Mouse (Mus musculus): ENCODE measurements around the gene Gm4922. TPM values are rescaled to one million over a fixed set of nuclear protein-coding genes. Genes with fewer than 3 reads are reported as not detected.
A peak's percentile ranks its signal among the peaks of the same experiment; 100 is the strongest.

Gm4922 gene
- 0.05 TPM in 1 of 2 replicates, not detected in the other for polyA plus RNA-seq (2015; fragmentation: Nextera tagmentation; extraction: Ambion mirVana)

- Histone ChIP-seq H3K4me2 (ENCODE audit: low read depth, low read length) (no peak within 1 kb of the TSS), H3K4me1 (ENCODE audit: control insufficient read depth, insufficient read depth, low read length) (no peaks in the 10 kb centered on the region), H3K4me3 (ENCODE audit: low read length) (no peak within 1 kb of the TSS), H3K9ac (ENCODE audit: low read depth, low read length) (no peak within 1 kb of the TSS), H3K27me3 (replicated peaks; ENCODE audit: control insufficient read depth, insufficient read depth, low read length) (no peaks in the 10 kb centered on the region), H3K9me3 (ENCODE audit: control insufficient read depth, low read length) (no peaks in the 10 kb centered on the region), H3K36me3 (ENCODE audit: control insufficient read depth, insufficient read depth, low read length) (no peaks in the 10 kb centered on the region), H3K27ac (ENCODE audit: low read length) (no peak within 1 kb of the TSS)
- 98% methylated on average over 1 of the region's 1 CpGs for WGBS
- ATAC-seq: no peak
Observed at GRCm38 (mm10) chr10:18786693-18787092, at the start of gene Gm4922. Gm4922 (minus strand) TSS chr10:18786793.

- H3K9me3 ChIP-seq (ENCODE audit: control insufficient read depth, low read length): no peaks in the 10 kb centered on the region
- no peak overlapping the region for H3K4me3 ChIP-seq (ENCODE audit: low read length)
- no peaks in the 10 kb centered on the region for H3K4me1 ChIP-seq (ENCODE audit: control insufficient read depth, insufficient read depth, low read length)
- H3K36me3 ChIP-seq (ENCODE audit: control insufficient read depth, insufficient read depth, low read length): no peaks in the 10 kb centered on the region
- H3K9ac ChIP-seq (ENCODE audit: low read depth, low read length): no peak overlapping the region
- no peak for ATAC-seq
- no peaks in the 10 kb centered on the region for H3K27me3 ChIP-seq (replicated peaks; ENCODE audit: control insufficient read depth, insufficient read depth, low read length)
- 56% methylated on average over 6 of the region's 6 CpGs for WGBS
- no peak overlapping the region for H3K4me2 ChIP-seq (ENCODE audit: low read depth, low read length)
- no peak overlapping the region for H3K27ac ChIP-seq (ENCODE audit: low read length)
Observed at GRCm38 (mm10) chr10:18835684-18836479, 49.3 kb upstream of the Gm4922 start.

- no peaks in the 10 kb centered on the region for H3K4me1 ChIP-seq (ENCODE audit: control insufficient read depth, insufficient read depth, low read length)
- no peak overlapping the region for H3K4me2 ChIP-seq (ENCODE audit: low read depth, low read length)
- no peak overlapping the region for H3K9ac ChIP-seq (ENCODE audit: low read depth, low read length)
- ATAC-seq: no peak
- H3K9me3 ChIP-seq (ENCODE audit: control insufficient read depth, low read length): no peaks in the 10 kb centered on the region
- H3K27ac ChIP-seq (ENCODE audit: low read length): no peak overlapping the region
- 36% methylated on average over 2 of the region's 2 CpGs for WGBS
- no peak overlapping the region for H3K4me3 ChIP-seq (ENCODE audit: low read length)
- H3K36me3 ChIP-seq (ENCODE audit: control insufficient read depth, insufficient read depth, low read length): no peaks in the 10 kb centered on the region
- no peaks in the 10 kb centered on the region for H3K27me3 ChIP-seq (replicated peaks; ENCODE audit: control insufficient read depth, insufficient read depth, low read length)
Observed at GRCm38 (mm10) chr10:18834389-18834788, 47.8 kb upstream of the Gm4922 start.

- Histone ChIP-seq H3K9ac (ENCODE audit: low read depth, low read length) (no peak overlapping the region), H3K36me3 (ENCODE audit: control insufficient read depth, insufficient read depth, low read length) (no peaks in the 10 kb centered on the region), H3K9me3 (ENCODE audit: control insufficient read depth, low read length) (no peaks in the 10 kb centered on the region), H3K4me1 (ENCODE audit: control insufficient read depth, insufficient read depth, low read length) (no peaks in the 10 kb centered on the region), H3K4me2 (ENCODE audit: low read depth, low read length) (no peak overlapping the region), H3K4me3 (ENCODE audit: low read length) (no peak overlapping the region), H3K27me3 (replicated peaks; ENCODE audit: control insufficient read depth, insufficient read depth, low read length) (no peaks in the 10 kb centered on the region), H3K27ac (ENCODE audit: low read length) (no peak overlapping the region)
- 43% methylated on average over 7 of the region's 7 CpGs for WGBS
- ATAC-seq: no peak
Observed at GRCm38 (mm10) chr10:18831823-18832222, 45.2 kb upstream of the Gm4922 start.

- no peak for ATAC-seq
- H3K27ac ChIP-seq (ENCODE audit: low read length): no peak overlapping the region
- H3K4me3 ChIP-seq (ENCODE audit: low read length): no peak overlapping the region
- no peak overlapping the region for H3K4me2 ChIP-seq (ENCODE audit: low read depth, low read length)
- no peak overlapping the region for H3K9ac ChIP-seq (ENCODE audit: low read depth, low read length)
- no peaks in the 10 kb centered on the region for H3K36me3 ChIP-seq (ENCODE audit: control insufficient read depth, insufficient read depth, low read length)
- WGBS: 66% methylated on average over 4 of the region's 4 CpGs
- no peaks in the 10 kb centered on the region for H3K27me3 ChIP-seq (replicated peaks; ENCODE audit: control insufficient read depth, insufficient read depth, low read length)
- no peaks in the 10 kb centered on the region for H3K9me3 ChIP-seq (ENCODE audit: control insufficient read depth, low read length)
- H3K4me1 ChIP-seq (ENCODE audit: control insufficient read depth, insufficient read depth, low read length): no peaks in the 10 kb centered on the region
Observed at GRCm38 (mm10) chr10:18830359-18830758, 43.8 kb upstream of the Gm4922 start.

- Histone ChIP-seq H3K4me1 (ENCODE audit: control insufficient read depth, insufficient read depth, low read length) (no peaks in the 10 kb centered on the region), H3K27ac (ENCODE audit: low read length) (no peak overlapping the region), H3K4me2 (ENCODE audit: low read depth, low read length) (no peak overlapping the region), H3K9me3 (ENCODE audit: control insufficient read depth, low read length) (no peaks in the 10 kb centered on the region), H3K27me3 (replicated peaks; ENCODE audit: control insufficient read depth, insufficient read depth, low read length) (no peaks in the 10 kb centered on the region), H3K9ac (ENCODE audit: low read depth, low read length) (no peak overlapping the region), H3K36me3 (ENCODE audit: control insufficient read depth, insufficient read depth, low read length) (no peaks in the 10 kb centered on the region), H3K4me3 (ENCODE audit: low read length) (no peak overlapping the region)
- 51% methylated on average over 2 of the region's 2 CpGs for WGBS
- no peak for ATAC-seq
Observed at GRCm38 (mm10) chr10:18827936-18828335, 41.3 kb upstream of the Gm4922 start.

- H3K27ac ChIP-seq (ENCODE audit: low read length): no peak overlapping the region
- ATAC-seq: no peak
- WGBS: 60% methylated on average over 2 of the region's 2 CpGs
- H3K36me3 ChIP-seq (ENCODE audit: control insufficient read depth, insufficient read depth, low read length): no peaks in the 10 kb centered on the region
- no peaks in the 10 kb centered on the region for H3K9me3 ChIP-seq (ENCODE audit: control insufficient read depth, low read length)
- no peak overlapping the region for H3K9ac ChIP-seq (ENCODE audit: low read depth, low read length)
- H3K4me3 ChIP-seq (ENCODE audit: low read length): no peak overlapping the region
- no peaks in the 10 kb centered on the region for H3K4me1 ChIP-seq (ENCODE audit: control insufficient read depth, insufficient read depth, low read length)
- H3K27me3 ChIP-seq (replicated peaks; ENCODE audit: control insufficient read depth, insufficient read depth, low read length): no peaks in the 10 kb centered on the region
- no peak overlapping the region for H3K4me2 ChIP-seq (ENCODE audit: low read depth, low read length)
Observed at GRCm38 (mm10) chr10:18826107-18826506, 39.5 kb upstream of the Gm4922 start.

- H3K9me3 ChIP-seq (ENCODE audit: control insufficient read depth, low read length): no peaks in the 10 kb centered on the region
- H3K4me1 ChIP-seq (ENCODE audit: control insufficient read depth, insufficient read depth, low read length): no peaks in the 10 kb centered on the region
- no peak overlapping the region for H3K4me2 ChIP-seq (ENCODE audit: low read depth, low read length)
- H3K27me3 ChIP-seq (replicated peaks; ENCODE audit: control insufficient read depth, insufficient read depth, low read length): no peaks in the 10 kb centered on the region
- no peak overlapping the region for H3K9ac ChIP-seq (ENCODE audit: low read depth, low read length)
- ATAC-seq: no peak
- no peak overlapping the region for H3K4me3 ChIP-seq (ENCODE audit: low read length)
- H3K27ac ChIP-seq (ENCODE audit: low read length): no peak overlapping the region
- no peaks in the 10 kb centered on the region for H3K36me3 ChIP-seq (ENCODE audit: control insufficient read depth, insufficient read depth, low read length)
Observed at GRCm38 (mm10) chr10:18825143-18825542, 38.5 kb upstream of the Gm4922 start.

- peak; percentile 70; the same call in 1 of the 2 replicates for ATAC-seq
- no peaks in the 10 kb centered on the region for H3K9me3 ChIP-seq (ENCODE audit: control insufficient read depth, low read length)
- no peaks in the 10 kb centered on the region for H3K36me3 ChIP-seq (ENCODE audit: control insufficient read depth, insufficient read depth, low read length)
- WGBS: 47% methylated on average over 5 of the region's 5 CpGs
- H3K27me3 ChIP-seq (replicated peaks; ENCODE audit: control insufficient read depth, insufficient read depth, low read length): no peaks in the 10 kb centered on the region
- H3K9ac ChIP-seq (ENCODE audit: low read depth, low read length): no peak overlapping the region
- H3K4me2 ChIP-seq (ENCODE audit: low read depth, low read length): no peak overlapping the region
- no peak overlapping the region for H3K4me3 ChIP-seq (ENCODE audit: low read length)
- no peaks in the 10 kb centered on the region for H3K4me1 ChIP-seq (ENCODE audit: control insufficient read depth, insufficient read depth, low read length)
- no peak overlapping the region for H3K27ac ChIP-seq (ENCODE audit: low read length)
Observed at GRCm38 (mm10) chr10:18816560-18816959, 30.0 kb upstream of the Gm4922 start.

- Histone ChIP-seq H3K36me3 (ENCODE audit: control insufficient read depth, insufficient read depth, low read length) (no peaks in the 10 kb centered on the region), H3K9ac (ENCODE audit: low read depth, low read length) (no peak overlapping the region), H3K4me2 (ENCODE audit: low read depth, low read length) (no peak overlapping the region), H3K4me1 (ENCODE audit: control insufficient read depth, insufficient read depth, low read length) (no peaks in the 10 kb centered on the region), H3K27me3 (replicated peaks; ENCODE audit: control insufficient read depth, insufficient read depth, low read length) (no peaks in the 10 kb centered on the region), H3K27ac (ENCODE audit: low read length) (no peak overlapping the region), H3K4me3 (ENCODE audit: low read length) (no peak overlapping the region), H3K9me3 (ENCODE audit: control insufficient read depth, low read length) (no peaks in the 10 kb centered on the region)
- no peak for ATAC-seq
- WGBS: 93% methylated on average over 2 of the region's 2 CpGs
Observed at GRCm38 (mm10) chr10:18811751-18812150, 25.2 kb upstream of the Gm4922 start.
